Mouse (Mus musculus) fat pad, adult 2 months (tissue): Measurements from ENCODE around the gene Lman2.

ENCODE experiments used
- DNase-seq: peaks from one replicate; pipeline ENCODE4 v3.0.0-alpha.2; 2011; ENCODE audit warnings: low read depth, low spot score; ENCODE audit errors: extremely low read depth

Lman2 gene

GRCm38 (mm10) chr13:55371007-55371681 lies 8.6 kb upstream of the Lman2 start:
- DNase-seq = no peak

GRCm38 (mm10) chr13:55370234-55370633 lies 7.7 kb upstream of the Lman2 start:
- no peak for DNase-seq

- DNase-seq = no peak
These were observed 7.0 kb upstream of the Lman2 start, which contains the start of gene Rgs14 for GRCm38 (mm10) chr13:55369531-55370114. Gene Rgs14, plus strand, starts transcription at chr13:55369732.

- no peak for DNase-seq
These were observed 5.8 kb upstream of the Lman2 start for GRCm38 (mm10) chr13:55368401-55368800.

GRCm38 (mm10) chr13:55361974-55362452 lies 570 bp downstream of the Lman2 start:
- DNase-seq = no peak

GRCm38 (mm10) chr13:55361145-55361544 lies 1.4 kb downstream of the Lman2 start:
- peak; percentile 51 for DNase-seq

- no peak for DNase-seq
These were observed 15.8 kb downstream of the Lman2 start for GRCm38 (mm10) chr13:55346745-55347144.

- DNase-seq = no peak
These were observed 18.3 kb downstream of the Lman2 start for GRCm38 (mm10) chr13:55344286-55344685.

- DNase-seq = no peak
These were observed 20.1 kb downstream of the Lman2 start for GRCm38 (mm10) chr13:55342469-55342868.

- no peak for DNase-seq
These were observed 23.3 kb downstream of the Lman2 start for GRCm38 (mm10) chr13:55339259-55339658.

GRCm38 (mm10) chr13:55338131-55339054 lies 24.2 kb downstream of the Lman2 start:
- DNase-seq = no peak

GRCm38 (mm10) chr13:55337341-55337975 lies 25.1 kb downstream of the Lman2 start:
- DNase-seq = no peak

GRCm38 (mm10) chr13:55335701-55336100 lies 26.9 kb downstream of the Lman2 start:
- DNase-seq = no peak

GRCm38 (mm10) chr13:55332331-55332730 lies 30.3 kb downstream of the Lman2 start:
- DNase-seq = no peak

GRCm38 (mm10) chr13:55330567-55331400 lies 31.8 kb downstream of the Lman2 start:
- no peak for DNase-seq

GRCm38 (mm10) chr13:55329683-55330566 lies 32.7 kb downstream of the Lman2 start, which contains the start of gene Mxd3:
Gene Mxd3, minus strand, starts transcription at chr13:55329823.
- no peak for DNase-seq

- no peak for DNase-seq
These were observed 33.4 kb downstream of the Lman2 start for GRCm38 (mm10) chr13:55329109-55329682.

GRCm38 (mm10) chr13:55328641-55329040 lies 33.9 kb downstream of the Lman2 start:
- no peak for DNase-seq

- no peak for DNase-seq
These were observed 34.4 kb downstream of the Lman2 start for GRCm38 (mm10) chr13:55328171-55328570.
